Mouse (Mus musculus) gastrocnemius, postnatal 14 days (tissue): ENCODE measurements around the gene Zbtb44. TPM values are rescaled to one million over a fixed set of nuclear protein-coding genes. Genes with fewer than 3 reads are reported as not detected.
"Not testable (repeated sequence)": the region's sequence is repeated elsewhere in the genome, so short reads cannot be mapped to it uniquely, and the experiment has no call there.

Experiments used
- DNase-seq: peaks from one replicate; pipeline ENCODE4 v3.0.0; 2021; ENCODE audit warnings: mixed read lengths
- intact Hi-C: fragments of 180-260 bp; cut with DNase I; formaldehyde crosslinking; loops from one replicate; pipeline ENCODE4 v1.15.1; 2025; ENCODE audit warnings: low total_unique reads
- total RNA-seq, 2 experiments: library from RNA; stranded (reverse); gene quantifications; 2 replicates each; pipeline ENCODE4 v1.2.3; 2021

The Zbtb44 gene
- total RNA-seq, 2 experiments from 2014 or later, result 33.4 to 38.0 TPM

DNA sequence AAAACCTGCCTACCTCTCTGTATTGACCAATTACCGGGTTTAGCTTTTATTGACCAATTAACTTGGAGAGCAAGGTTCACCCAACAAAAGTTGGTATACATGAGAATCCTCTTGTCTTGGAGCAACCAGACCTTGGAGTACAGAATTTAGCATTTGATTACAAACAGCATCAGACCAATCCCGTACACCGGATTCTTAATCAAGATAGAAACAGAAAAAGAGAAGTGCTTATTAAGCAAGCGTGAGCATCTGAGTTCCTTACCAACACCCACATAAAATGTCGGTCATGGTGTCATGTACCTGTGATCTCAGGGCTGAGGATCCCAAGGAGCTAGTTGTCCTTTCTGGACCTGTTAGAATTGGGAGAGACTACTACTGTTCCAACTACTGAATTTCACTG is 19.8 kb downstream of the Zbtb44 start:
- intact Hi-C loops, result no loop called here
- no peak for DNase-seq

DNA sequence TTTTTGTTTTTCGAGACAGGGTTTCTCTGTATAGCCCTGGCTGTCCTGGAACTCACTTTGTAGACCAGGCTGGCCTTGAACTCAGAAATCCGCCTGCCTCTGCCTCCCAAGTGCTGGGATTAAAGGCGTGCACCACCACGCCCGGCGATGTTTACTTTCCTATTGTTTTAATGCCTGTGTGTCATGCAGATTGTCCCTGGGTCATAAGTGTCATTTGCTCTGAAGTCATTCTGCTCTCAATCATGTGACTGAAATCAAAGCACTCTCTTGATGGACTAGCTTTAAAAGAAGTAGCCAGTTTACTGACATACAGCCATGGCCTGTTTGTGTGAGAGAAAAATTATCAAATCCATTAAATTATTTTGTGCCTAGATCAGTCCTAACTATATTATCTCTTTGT is 21.1 kb downstream of the Zbtb44 start:
- DNase-seq, intact Hi-C loops: not testable (repeated sequence)

DNA sequence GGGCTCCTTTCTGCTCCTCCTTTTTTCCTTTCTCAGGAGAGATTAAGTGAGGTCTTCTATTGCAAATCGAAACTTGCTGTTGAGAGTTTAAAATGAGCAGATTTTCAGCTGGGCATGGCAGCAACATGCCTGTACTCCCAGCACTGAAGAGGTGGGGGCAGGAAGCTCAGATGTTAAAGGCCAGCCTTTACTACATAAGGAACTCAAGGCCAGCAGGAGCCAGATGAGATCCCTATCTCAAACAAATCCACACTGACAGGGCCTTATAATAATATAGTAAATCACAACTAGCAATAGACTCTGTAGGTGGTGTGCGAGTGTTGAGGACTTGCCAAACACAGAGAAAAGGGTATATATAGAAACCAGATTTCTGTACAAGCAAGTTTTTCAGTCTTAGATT is 28.3 kb downstream of the Zbtb44 start:
- intact Hi-C loops, result no loop called here
- no peak for DNase-seq

DNA sequence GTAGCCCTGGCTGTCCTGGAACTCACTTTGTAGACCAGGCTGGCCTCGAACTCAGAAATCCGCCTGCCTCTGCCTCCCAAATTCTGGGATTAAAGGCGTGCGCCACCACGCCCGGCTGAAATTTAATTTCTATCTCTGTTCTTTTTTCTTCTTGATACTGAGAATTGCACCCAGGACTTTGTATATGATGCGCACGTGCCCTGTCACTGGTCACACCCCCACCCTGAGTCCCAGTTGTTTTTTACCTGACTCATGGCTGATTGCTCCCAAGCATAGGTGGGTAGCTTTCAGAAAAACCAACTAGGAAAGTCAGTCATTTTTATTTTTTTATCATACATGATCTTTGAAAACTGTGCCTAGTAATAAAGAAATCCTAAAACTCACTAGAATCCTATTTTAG is 40.3 kb downstream of the Zbtb44 start:
- no peak for DNase-seq
- intact Hi-C loops, result no loop called here

DNA sequence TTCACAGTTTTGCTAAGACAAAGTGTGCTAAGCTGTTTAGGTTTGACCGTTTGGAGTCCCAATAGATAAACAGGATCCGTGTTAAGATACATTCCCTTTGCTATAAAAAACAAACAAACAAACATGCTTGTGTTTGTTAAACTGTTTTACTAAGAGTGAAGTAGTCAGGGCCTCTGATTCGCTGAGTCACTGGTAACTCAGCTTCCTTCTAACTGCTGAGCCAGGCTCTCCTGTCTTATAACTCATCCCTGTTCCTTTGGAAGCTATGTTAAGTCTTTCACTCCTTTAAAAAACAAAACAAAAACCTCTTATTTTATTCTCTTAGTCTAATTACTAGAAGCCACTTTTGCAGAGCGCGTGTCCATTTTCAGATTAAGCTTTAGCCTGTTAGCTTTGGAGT is 41.8 kb downstream of the Zbtb44 start:
- intact Hi-C loops, result no loop called here
- DNase-seq, result no peak

DNA sequence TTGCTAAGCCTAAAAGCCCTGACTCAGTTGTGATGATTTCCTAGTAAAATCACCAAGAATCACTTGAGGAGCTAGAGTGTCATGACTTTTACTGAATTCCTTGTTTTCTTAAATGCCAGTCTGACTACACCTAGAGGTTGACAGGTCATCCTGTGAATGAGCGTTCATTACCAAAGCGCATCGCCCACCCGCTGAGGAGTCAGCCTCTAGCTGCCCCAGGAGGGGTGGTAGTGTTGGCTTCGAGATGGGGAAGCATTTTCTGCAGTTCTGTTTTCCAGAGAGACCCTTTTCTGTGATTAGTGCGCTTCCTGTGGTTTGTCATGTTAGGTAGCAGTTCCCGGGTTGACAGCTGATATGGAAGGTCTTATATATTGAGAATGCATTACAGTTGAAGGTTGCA is 43.4 kb downstream of the Zbtb44 start:
- DNase-seq, result no peak
- intact Hi-C loops, result no loop called here

DNA sequence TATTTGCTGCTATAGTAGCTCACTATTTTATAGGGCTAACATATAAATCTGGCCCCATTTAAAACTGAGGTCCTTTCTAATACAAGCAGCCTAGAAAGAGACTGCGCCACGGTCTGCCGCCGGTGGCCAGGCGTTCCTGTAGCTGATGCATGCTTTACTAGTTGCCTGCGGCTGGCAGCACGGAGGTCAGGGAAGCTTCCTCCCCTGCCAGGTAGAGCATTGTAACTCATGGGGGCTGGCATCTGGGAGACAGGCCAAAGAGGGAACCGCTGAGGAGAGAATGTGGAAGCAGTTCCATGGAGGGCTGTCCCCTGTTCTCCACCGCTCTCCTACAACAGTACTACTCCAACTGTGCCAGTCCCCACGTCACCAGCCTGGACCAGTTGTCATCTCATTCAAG is 44.4 kb downstream of the Zbtb44 start:
- intact Hi-C loops, result no loop called here
- no peak for DNase-seq

DNA sequence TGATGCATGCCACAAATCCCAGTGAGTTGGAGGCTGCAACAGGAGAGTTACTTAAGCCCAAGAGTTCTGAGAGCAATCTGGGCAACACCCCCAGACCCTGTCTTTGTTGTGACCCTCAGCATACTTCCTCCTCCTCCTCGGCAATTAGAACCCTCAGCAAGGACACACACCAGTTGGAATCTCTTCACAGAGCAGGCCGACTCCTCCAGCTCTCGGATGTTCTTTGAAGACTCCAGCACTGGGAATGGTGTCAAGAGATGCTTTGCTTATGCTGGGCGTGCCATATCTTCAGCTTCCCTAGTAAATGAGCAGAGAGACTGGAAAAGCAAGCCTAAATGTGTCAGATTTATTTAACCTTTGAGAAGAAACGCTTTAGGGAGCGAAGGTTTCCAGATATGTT is 50.3 kb downstream of the Zbtb44 start:
- DNase-seq, result no peak
- intact Hi-C loops, result loop anchor here (5.0 to 10.0 kb wide), 3 partner anchors 138 to 636 kb away; partner anchors contain the start of gene Adamts8

DNA sequence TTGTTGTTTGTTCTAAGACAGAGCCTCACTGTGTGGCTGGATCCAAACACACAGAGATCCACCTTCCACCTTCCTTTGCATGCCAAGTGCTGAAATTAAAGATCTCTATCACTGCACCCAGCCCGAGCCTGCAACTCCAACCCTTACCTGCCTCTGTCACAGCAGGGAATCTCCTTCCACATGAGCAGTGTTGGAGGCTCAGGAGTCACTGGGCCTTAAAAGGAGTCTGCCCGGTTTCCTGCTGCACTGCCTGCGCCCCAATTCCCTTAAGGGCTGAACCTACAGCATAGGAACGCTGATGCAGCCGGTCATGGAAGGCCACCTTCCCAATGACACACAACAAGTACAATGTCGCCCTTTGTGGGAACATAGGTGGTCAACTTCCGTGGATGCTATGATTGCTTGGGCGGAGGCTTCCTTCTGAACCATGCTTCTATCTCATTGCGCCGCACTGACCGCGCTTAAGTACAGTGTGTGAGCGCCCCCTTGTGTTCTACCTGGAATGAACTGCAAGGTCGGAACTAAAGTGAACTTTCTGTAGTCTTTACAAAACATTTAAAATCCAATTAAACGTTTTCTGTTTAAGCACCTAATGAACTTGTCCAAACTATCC is 51.7 kb downstream of the Zbtb44 start:
- peak; percentile 69 for DNase-seq
- intact Hi-C loops, result loop anchor here (5.0 to 10.0 kb wide), 3 partner anchors 140 to 637 kb away; partner anchors contain the start of gene Adamts8

DNA sequence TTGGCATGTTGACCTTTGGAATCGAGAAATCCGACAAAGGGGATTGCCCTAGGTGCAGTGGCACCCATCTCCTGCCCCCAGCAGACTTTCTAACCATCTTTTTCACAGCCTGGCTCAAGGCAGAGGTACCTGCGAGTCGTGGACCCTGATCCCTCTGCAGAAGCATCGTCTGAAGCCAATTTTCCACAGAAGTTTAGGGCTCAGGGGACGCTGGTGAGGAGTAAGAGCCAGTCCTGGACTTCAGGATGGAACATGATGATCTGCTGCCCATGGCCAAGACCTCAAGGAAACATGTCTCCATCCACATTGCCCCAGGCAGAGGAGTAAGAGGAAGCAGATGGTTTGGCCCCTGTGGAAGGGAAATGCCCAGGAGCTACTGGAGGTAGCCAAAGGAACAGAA is 52.3 kb downstream of the Zbtb44 start:
- DNase-seq, result no peak
- intact Hi-C loops, result loop anchor here (5.0 to 10.0 kb wide), 3 partner anchors 140 to 638 kb away; partner anchors contain the start of gene Adamts8

DNA sequence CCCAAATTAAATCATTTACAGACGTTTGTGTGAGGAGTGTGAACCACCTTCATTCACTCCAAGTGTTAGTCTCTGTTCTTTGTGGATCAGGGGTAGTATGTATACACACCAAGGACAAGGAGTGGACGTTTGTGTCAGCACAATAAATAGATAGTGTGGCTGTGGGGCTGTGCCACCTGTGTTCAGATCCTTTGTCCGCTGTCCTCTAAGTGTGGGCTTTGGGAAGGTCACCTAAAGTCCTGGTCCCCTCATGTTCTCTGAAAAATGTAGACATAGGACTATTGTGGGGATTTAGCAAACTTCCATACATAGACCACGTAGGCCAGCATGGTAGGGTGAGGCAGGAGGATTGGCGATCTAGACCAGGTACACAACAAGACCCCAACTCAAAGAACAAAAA is 55.1 kb downstream of the Zbtb44 start:
- no peak for DNase-seq
- intact Hi-C loops, result loop anchor here (10.0 kb wide), 2 partner anchors 601 to 641 kb away; no protein-coding TSS in a partner anchor

DNA sequence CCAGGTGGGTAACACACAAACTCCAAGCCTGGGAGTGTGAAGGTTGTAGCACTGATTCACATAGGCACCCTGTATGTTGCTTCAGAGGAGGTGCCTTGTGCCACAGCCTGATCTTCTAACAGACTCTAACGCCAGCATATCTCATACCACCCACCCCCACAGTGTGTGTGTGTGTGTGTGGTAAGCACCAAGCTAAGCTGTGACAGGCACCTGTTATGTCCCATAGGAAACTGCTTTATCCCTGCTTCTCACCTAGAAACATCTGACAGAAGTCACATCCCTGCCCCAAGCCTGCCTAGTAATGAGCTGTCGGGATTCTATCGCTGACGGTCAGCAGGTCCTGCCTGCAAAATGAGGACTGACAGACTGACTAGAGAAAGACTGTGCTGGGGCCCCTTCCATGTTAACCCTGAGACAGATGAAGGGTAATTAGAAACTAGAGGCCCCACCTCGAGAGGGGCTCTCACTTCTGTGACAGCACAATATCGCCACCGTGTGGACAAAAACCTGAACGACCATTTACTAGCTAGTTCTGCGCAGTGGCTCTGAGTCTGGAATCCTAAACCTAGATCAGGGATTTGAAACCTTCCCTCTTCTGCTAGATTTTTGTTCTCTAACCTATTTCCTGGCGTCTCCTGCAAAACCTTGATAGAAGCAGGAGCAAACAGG is 55.8 kb downstream of the Zbtb44 start:
- DNase-seq, result peak; percentile 64
- intact Hi-C loops, result loop anchor here (10.0 kb wide), 2 partner anchors 601 to 641 kb away; no protein-coding TSS in a partner anchor

DNA sequence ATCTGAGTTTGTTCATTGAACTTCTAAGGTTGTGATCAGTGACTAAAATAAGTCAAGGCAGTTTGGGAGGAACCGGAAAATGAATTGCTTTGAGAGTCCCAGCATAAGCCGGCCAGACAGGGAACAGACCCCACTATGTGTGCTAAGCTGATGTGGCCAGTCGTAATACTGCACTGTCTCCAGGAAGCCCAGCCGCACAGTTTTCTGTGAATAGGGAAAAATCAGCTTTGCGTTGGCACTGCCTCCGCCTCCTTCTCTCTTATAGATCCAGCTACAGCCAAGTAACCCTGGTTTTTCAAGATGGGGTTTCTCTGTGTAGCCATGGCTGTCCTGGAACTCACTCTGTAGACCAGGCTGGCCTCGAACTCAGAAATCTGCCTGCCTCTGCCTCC is 56.3 kb downstream of the Zbtb44 start:
- no peak for DNase-seq
- intact Hi-C loops, result loop anchor here (10.0 kb wide), 2 partner anchors 602 to 642 kb away; no protein-coding TSS in a partner anchor

DNA sequence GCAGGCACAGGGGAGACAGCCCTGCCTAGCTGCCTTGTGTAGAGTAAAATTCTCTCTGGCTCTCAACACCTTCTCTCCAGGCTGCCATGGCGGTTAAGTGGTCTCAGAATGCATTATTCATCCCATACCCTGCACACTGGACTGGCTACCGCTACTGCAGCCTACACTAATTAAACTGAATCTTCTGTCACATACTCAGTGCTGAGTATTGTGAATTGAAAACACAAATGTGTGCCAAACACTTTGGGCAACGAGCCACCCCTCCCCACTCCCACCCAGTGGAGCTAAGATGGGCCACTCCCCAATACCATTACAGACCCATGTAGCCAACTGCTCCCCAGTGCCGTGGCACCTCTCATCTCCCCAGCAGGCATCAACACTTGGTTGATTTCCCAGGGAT is 57.0 kb downstream of the Zbtb44 start:
- DNase-seq, result no peak
- intact Hi-C loops, result loop anchor here (10.0 kb wide), 2 partner anchors 603 to 643 kb away; no protein-coding TSS in a partner anchor

DNA sequence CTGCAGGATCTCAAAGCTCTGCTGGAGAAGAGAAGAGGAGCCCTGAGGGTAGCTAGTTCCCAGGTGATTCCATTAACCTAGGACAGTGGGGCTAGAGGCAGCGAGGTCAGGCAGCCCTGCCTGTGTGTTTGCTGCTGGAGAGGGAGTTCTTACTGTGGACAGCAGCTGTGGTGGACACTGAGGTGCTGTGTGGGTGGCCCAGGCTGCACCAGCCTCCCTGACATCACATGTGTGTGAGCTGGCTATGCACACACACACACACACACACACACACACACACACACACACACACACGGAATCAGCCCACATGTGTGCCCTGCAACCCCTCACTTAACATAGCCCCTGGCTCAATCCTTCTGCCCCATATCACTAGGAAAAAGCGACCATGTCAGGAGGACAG is 57.7 kb downstream of the Zbtb44 start:
- intact Hi-C loops, result loop anchor here (10.0 kb wide), 2 partner anchors 603 to 643 kb away; no protein-coding TSS in a partner anchor
- no peak for DNase-seq

DNA sequence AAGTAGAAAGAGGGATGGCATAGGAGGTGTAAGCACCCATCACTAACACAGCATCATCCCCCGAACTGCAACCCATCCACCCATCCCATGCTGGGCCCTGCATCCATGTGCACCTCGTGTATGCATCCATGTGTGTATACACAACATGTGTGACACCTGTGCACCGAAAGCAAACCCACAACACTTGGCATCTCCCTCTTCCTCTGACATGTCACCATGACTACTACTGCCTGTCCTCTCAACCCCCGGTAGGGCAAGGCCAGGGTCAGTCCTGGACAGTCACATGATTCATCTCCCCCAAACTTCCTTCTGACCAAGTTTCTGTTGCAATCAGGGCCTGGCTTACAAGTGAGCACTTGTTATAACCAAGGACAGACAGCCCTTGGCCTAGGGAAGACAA is 58.4 kb downstream of the Zbtb44 start:
- intact Hi-C loops, result loop anchor here (10.0 kb wide), 2 partner anchors 604 to 644 kb away; no protein-coding TSS in a partner anchor

DNA sequence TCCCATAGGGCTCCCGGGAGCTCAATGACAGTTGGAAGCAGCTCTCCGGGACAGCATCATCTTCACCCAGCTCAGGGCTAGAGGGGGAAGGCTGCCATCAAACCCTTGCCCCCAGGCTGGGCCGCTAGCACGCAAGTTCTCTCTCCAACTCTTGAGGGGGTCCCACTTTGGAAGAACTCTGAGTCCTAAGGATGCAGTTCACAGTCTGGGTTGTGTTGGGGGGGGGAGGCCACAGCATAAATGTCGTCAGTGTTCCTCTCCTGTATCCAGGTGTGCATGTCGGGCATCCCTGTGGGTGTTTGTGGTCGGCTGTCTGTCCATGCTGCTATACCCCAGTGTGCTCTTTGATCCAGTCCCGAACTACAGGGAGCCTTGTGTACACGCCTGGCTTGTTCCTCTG is 59.1 kb downstream of the Zbtb44 start:
- intact Hi-C loops, result loop anchor here (10.0 kb wide), 2 partner anchors 605 to 645 kb away; no protein-coding TSS in a partner anchor
- DNase-seq, result no peak

More for the DNA sequence above, 58.4 kb downstream of the Zbtb44 start:
- no peak for DNase-seq

DNA sequence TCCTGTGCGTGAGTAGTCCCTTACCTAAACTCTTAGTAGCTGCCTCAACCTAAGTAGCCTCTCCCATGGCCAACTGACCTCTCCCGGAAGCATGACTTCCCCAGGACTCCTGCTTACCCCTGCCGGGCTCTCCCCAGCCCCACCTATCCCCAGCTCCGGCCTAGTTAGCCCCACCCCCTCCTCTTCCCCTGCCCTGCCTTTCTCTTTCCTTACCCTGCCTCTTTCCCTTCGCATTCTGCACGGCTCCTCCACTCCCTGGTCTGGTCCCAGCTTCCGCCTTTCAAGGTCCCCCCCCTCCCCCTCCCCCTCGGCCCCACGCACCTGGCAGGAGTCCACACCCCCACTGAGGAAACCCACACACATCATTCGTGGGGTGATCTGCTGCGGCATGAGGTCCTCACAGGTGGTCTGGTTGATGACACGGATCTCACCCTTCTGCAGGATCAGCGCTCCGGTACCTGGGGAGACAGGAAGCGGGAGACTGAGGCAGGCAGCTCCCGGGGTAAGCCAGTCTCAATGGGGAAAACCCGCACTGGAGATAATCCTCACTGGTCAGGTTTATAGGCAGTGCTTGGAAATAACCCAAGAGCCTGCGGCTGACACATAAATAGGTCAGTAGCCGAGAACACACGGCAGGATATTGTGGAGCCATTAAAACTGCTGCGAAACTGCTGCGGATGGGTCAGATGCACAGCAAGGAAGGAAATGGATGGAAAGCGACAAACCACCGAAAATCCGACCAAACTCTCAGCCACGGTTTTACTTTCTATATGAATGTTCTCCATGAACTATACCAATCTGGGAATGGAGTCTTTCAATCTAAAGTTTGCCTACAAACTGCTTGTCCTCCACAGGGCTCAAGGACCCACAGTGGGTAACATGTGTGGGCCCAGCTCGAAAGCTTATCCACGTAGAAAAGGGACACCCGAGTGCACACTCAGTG is 59.9 kb downstream of the Zbtb44 start:
- no peak for DNase-seq
- intact Hi-C loops, result no loop called here

DNA sequence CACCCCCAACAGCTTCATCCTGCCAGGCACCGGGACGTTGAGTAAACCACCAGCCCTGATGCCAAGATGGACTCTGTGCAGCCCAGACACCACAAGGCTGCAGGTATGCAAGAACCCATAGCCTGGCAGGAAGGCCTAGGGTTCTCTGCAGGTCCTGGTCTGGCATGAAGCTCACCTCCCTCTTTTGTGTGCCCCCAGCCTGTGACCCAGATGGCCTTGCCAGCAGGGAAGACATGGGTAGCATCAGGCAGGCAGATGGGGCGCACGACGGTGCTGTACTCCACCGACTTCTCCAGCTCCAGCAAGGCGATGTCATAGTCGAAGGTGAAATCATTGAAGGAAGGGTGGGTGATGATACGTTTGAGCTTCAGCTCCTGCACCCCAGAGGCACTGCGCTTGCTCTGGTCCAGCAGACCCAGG is 60.7 kb downstream of the Zbtb44 start:
- intact Hi-C loops, result no loop called here

More for the DNA sequence above, 60.7 kb downstream of the Zbtb44 start:
- no peak for DNase-seq
